Mouse (Mus musculus) right cerebral cortex, adult 18-20 months (tissue): ENCODE measurements around the gene Mrpl52.
A peak's percentile ranks its signal among the peaks of the same experiment; 100 is the strongest.

Experiments used
- DNase-seq: peaks from one replicate; pipeline ENCODE4 v3.0.0; 2022; ENCODE audit warnings: mixed read lengths

Mrpl52 gene

GRCm38 (mm10) chr14:54412629-54413170 lies 14.0 kb upstream of the Mrpl52 start:
- peak; percentile 28 for DNase-seq

GRCm38 (mm10) chr14:54413877-54414700 lies 12.6 kb upstream of the Mrpl52 start:
- no peak for DNase-seq

- DNase-seq = no peak
These were observed 11.3 kb upstream of the Mrpl52 start for GRCm38 (mm10) chr14:54415241-54416020.

GRCm38 (mm10) chr14:54416229-54416775 lies 10.4 kb upstream of the Mrpl52 start:
- DNase-seq = no peak

GRCm38 (mm10) chr14:54416830-54417229 lies 9.9 kb upstream of the Mrpl52 start:
- no peak for DNase-seq

- no peak for DNase-seq
These were observed 9.1 kb upstream of the Mrpl52 start, which contains the start of gene Slc7a7 for GRCm38 (mm10) chr14:54417623-54418081. Gene Slc7a7, minus strand, starts transcription at chr14:54417780.

GRCm38 (mm10) chr14:54421014-54421413 lies 5.7 kb upstream of the Mrpl52 start:
- DNase-seq = no peak

- DNase-seq = no peak
These were observed 3.3 kb upstream of the Mrpl52 start for GRCm38 (mm10) chr14:54423406-54423805.

GRCm38 (mm10) chr14:54424634-54425033 lies 2.1 kb upstream of the Mrpl52 start:
- no peak for DNase-seq

GRCm38 (mm10) chr14:54425540-54425939 lies 1.2 kb upstream of the Mrpl52 start:
- no peak for DNase-seq

- DNase-seq = no peak
These were observed 563 bp upstream of the Mrpl52 start for GRCm38 (mm10) chr14:54426003-54426688.

- no peak for DNase-seq
These were observed 987 bp downstream of the Mrpl52 start for GRCm38 (mm10) chr14:54427696-54428095.

- no peak for DNase-seq
These were observed 1.7 kb downstream of the Mrpl52 start for GRCm38 (mm10) chr14:54428421-54428820.

- DNase-seq = no peak
These were observed 2.8 kb downstream of the Mrpl52 start for GRCm38 (mm10) chr14:54429332-54430093.

- DNase-seq = no peak
These were observed 3.9 kb downstream of the Mrpl52 start for GRCm38 (mm10) chr14:54430406-54431145.

- DNase-seq = peak; percentile 30
These were observed 4.8 kb downstream of the Mrpl52 start, which contains the start of gene Mmp14 for GRCm38 (mm10) chr14:54431334-54432077. Gene Mmp14, plus strand, starts transcription at chr14:54431612.

GRCm38 (mm10) chr14:54432078-54432836 lies 5.5 kb downstream of the Mrpl52 start:
- DNase-seq = no peak

- DNase-seq = peak; percentile 28
These were observed 6.4 kb downstream of the Mrpl52 start for GRCm38 (mm10) chr14:54432837-54433830.
